Mouse (Mus musculus) lung, postnatal 10 days (tissue): ENCODE measurements around the gene Wfdc8.

Experiments used
- DNase-seq: peaks from one replicate; pipeline ENCODE4 v3.0.0; 2021

Gene Wfdc8

GRCm38 (mm10) chr2:164562391-164563188 is 50.8 kb downstream of the Wfdc8 start, which contains the start of gene Wfdc2:
Gene Wfdc2, plus strand, starts transcription at chr2:164562413.
- DNase-seq: peak; percentile 75

- no peak for DNase-seq
Observed at GRCm38 (mm10) chr2:164560106-164560505, 53.3 kb downstream of the Wfdc8 start.

- DNase-seq: peak; percentile 46
Observed at GRCm38 (mm10) chr2:164558991-164559645, 54.3 kb downstream of the Wfdc8 start.

GRCm38 (mm10) chr2:164558426-164558825 is 55.0 kb downstream of the Wfdc8 start:
- DNase-seq: no peak

- no peak for DNase-seq
Observed at GRCm38 (mm10) chr2:164551502-164551901, 61.9 kb downstream of the Wfdc8 start.

GRCm38 (mm10) chr2:164550895-164551269 is 62.5 kb downstream of the Wfdc8 start:
- DNase-seq: no peak

GRCm38 (mm10) chr2:164549963-164550894 is 63.2 kb downstream of the Wfdc8 start:
- no peak for DNase-seq

- DNase-seq: peak; percentile 43
Observed at GRCm38 (mm10) chr2:164549338-164549737, 64.1 kb downstream of the Wfdc8 start.
